Mouse (Mus musculus) c-Kit-positive CD71-negative TER-119-negative erythroid progenitor cells, embryonic 14.5 days (primary cell): ENCODE measurements around the gene Rpa2.

Experiments
- DNase-seq: peaks from one replicate; pipeline ENCODE4 v3.0.0-alpha.2; 2013; ENCODE audit warnings: low read depth

Rpa2 gene

DNA sequence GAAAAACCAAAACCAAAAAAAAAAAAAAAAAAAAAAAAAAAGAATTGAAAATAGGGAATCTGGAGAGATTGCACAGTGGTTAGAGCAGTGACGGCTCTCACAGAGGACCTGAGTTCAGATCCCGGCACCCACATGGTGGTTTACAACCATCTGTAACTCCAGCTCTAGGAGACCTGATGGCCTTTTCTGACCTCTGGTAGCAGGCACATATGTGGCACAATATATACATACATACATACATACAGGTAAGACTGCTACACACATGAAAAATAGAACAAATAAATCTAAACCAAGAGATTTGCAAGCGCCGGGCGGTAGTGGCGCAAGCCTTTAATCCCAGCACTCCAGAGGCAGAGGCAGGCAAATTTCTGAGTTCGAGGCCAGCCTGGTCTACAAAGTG lies 35.7 kb downstream of the Rpa2 start:
- DNase-seq: no peak

DNA sequence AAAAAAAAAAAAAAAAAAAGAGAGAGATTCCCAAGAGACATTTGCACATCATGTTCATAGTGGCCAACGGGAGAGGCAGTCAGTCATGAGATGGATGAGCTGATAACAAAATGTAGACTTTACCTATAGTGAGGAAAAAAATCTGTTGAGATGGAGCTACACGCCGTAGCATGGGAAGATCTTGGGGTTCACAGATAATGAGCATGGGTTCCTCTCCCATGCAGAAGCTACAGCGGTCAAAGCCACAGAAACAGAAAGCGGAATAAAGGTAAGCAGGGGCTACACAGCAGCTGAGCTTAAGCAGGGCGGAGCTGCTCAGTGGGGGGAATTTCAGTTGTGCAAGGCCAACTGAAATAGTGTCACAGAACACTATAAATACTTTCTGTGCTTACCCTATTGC lies 36.2 kb downstream of the Rpa2 start:
- DNase-seq: no peak

DNA sequence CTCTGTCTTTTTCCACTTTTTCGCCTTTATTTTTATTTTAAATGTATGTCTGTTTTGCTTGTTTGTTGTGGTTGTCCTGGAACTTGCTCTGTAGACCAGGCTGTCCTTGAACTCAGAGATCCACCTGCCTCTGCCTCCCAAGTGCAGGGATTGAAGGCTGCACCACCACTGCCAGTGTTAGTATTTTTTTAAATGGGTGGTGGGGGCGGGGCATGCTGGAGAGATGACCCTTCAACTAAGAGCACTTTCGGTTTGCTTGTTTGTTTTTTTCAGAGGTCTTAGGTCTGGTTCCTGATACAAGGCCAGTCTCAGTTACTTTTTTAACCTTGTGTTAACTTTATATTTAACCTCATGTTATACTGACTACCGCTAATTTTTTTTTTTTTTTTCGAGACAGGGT lies 37.0 kb downstream of the Rpa2 start:
- DNase-seq: no peak

DNA sequence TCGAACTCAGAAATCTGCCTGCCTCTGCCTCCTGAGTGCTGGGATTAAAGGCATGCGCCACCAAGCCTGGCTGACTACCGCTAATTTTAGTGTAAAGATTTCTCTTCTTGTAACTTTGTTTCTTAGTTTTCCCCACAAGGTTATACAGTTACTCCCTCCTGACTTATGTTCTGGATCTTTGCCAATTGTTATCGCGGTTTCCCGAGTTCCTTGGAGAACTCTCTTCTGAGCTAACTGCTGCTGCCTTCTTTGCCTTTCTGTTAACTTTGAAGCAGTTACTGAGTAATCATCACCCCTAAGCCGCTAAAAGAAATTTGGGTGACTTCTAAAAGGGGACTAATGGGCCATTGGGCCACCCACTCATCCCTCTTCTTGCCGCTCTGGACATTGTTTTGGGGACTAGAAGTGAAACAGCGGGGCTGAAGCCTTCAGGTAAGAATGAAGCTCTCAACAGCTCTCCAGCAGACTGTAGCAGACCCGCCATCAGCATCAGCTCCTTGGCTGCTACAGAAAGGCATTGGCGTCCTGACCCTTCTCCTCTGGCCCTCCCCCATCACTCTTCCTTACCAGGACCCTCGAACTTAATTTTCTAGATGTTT lies 37.6 kb downstream of the Rpa2 start:
- no peak for DNase-seq

DNA sequence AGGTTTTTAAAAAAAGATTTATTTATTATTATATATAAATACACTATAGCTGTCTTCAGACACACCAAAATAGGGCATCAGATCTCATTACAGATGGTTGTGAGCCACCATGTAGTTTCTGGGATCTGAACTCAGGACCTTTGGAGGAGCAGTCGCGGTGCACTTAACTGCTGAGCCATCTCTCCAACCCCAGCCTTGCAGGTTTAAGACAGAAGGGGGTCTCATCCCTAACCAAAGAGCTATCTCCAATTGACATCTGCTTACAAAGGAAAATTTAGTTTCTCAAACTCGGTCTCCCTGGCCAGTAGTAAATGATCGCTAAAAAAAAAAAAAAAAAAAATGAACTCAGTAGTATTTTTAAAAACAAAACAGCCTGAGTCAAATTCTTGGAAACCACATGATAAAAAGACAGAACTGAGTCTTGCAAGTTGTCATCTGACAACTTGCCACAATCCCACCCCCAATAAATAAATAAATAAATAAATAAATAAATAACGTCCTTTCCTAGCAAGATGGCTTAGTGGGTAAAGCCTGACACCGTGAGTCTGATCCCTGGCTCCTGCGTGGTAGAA lies 38.6 kb downstream of the Rpa2 start:
- DNase-seq: no peak

DNA sequence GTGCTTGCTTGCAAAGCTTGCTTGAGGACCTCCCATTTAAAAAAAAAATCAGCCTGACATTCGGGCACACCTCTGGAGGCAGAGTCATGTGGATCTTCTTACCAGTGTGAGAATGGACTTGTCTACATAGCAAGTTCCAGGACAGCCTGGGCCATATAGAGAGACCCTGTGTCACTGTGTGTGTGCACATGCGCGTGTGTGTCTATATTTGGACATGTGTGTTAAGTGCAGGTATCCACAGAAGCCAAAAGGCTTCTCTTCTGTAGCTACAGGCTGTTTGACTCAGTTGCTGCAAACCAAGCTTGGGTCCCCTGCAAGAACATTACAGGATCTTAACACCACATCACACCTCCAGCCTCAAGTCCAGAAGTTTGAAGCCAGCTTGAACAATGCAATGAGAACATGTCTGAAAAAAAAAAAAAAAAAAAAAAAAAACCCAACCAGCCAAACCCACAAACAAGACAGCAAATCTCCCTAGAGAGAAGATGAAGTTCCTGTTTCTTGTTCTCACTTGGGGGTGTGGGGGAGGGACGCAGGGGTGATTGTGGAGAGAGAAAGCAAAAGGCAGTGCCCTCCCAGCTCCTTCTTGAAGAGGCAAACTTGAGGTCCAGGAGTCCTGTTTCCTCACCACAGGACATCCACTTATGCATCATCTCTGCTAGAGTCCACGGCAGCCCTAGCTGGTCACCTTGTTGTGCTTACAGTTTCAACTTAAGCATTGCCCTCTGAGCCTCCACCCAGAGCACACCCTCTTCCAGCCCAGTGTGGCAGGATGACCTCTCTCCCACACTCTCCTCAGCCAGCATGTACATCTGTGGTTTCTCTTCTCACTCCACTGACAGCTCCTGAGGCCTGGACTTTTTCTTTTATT lies 39.9 kb downstream of the Rpa2 start:
- no peak for DNase-seq

DNA sequence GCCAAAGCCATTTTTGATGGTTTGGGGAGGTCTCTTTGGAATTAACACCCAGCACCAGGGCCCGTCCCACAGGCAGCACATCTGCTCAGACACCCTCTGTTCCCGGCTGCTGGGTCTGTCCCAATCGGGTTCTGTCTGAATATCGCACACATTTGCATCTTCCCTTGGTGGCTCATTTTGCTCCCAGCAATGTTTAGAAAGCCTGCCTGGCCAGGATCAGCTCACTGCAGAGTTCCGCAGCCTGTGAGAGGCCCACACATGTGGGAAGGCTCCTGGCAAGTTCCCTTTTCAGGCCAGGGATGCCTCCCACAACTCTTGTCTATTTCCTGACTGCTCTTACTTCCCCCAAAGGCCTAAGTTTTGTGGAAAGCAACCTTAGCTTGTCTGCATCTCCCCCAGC lies 41.5 kb downstream of the Rpa2 start:
- DNase-seq: no peak

DNA sequence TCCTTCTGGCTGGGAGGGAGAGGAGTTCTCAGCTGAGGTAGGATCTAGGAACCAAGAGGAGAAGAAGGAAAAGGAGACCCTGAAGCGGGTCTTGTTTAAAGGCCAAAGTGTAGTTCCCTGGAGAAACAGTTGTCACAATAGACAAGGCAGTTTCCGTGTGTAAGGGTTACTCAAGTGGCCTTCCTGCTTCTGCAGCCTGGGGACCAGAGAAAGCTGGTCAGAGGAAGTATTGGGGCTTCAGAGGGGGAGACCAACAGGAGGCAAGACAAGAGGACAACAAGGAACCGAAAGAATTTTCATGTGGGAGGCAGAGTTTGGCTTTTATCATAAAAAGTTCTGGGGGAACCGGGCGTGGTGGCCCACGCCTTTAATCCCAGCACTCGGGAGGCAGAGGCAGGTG lies 48.3 kb downstream of the Rpa2 start:
- no peak for DNase-seq

DNA sequence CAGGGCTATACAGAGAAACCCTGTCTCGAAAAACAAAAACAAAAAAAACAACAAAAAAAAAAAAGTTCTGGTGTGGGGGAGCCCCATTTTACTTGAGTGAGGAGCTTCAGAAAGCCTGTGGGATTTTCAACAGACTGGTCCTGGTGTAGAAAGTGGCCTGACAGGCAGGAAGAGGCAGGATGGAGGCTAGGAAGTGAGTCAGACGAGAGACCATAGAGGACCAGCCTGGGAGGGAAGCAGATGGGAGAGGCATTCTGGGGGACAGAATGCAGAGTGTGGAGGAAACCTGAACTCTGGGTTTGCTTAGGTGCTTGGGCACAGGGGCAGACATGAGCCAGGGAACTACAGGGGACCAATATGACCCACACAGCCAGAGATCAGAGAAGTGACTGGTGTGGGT lies 48.7 kb downstream of the Rpa2 start:
- no peak for DNase-seq

DNA sequence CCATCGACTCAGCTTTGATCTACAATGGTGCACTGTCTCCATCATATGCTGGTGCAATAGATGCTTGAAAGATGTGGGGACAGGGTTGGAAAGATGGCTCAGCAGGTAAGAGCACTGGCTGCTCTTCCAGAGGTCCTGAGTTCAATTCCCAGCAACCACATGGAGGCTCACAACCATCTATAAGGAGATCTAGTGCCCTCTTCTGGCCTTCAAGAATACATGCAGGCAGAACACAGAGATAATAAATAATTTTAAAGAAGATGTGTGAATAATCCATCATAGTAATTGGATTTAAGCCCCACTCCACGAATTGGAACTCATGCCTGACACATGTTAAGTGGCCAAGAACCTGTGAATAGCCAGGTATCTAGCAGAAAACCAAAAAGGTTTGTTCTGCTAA lies 50.3 kb downstream of the Rpa2 start:
- no peak for DNase-seq

DNA sequence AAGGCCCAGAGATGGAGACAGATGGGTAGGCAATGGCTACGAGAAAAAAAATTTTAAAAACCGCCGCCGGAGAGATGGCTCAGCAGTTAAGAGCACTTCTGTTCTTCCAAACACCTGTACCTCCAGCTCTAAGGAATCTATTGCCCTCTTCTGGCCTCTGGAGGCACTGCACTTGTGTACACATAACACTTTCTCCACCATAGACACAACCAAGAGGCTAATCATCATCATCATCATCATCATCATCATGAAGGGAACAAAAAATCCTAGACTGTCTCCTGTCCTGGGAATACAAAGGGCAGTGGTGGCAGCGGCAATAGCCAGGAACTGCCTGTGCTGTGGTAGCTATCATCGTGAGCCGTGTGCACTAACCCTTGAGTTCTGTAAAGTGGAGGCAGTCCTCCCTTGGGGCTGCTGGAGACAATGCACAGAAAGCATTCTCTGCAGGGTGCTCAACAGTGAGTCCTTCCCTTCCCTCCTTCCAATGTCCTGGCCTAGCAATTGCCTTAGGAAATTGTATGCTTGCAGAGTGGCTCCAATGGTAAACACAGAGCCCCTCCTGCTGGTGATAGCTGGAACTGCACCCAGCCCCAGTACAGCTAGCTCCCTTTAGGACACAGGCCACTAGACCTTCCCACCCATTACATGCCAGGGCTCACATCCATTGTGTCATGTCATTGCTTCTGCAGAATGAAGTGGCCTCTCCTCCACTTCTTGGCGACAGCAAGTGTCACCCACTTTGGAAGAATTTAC lies 55.7 kb downstream of the Rpa2 start:
- DNase-seq: peak; percentile 76
